Mouse (Mus musculus): Measurements from ENCODE around the gene Plin2.
"Not testable (repeated sequence)": the region's sequence is repeated elsewhere in the genome, so short reads cannot be mapped to it uniquely, and the experiment has no call there.

GRCm38 (mm10) chr4:86634873-86635272 lies 35.0 kb downstream of the Plin2 start:
- not testable (repeated sequence) for TF ChIP-seq CTCF (IDR thresholded peaks at IDR 0.05; ENCODE audit: low read depth, low read length); EP300 (IDR thresholded peaks at IDR 0.05; ENCODE audit: insufficient read depth, low read depth, low read length)
